Mouse (Mus musculus) brown adipose tissue, adult 24 weeks (tissue): ENCODE data around the gene St6galnac1. TPM values are rescaled to one million over a fixed set of nuclear protein-coding genes. Genes with fewer than 3 reads are reported as not detected.

Source experiments
- H3K27ac ChIP-seq: fragments of 200-500 bp; replicated peaks from 2 replicates; pipeline ENCODE4 v1.5.1; 2012; ENCODE audit warnings: low read depth, mild to moderate bottlenecking, low read length
- H3K4me1 ChIP-seq: fragments of 200-500 bp; 2 replicates; pipeline ENCODE4 v1.6.1; 2012; ENCODE audit warnings: low read length, mixed read lengths; ENCODE audit not compliant: control insufficient read depth, insufficient read depth, insufficient read length
- H3K4me3 ChIP-seq: fragments of 200-500 bp; 2 replicates; pipeline ENCODE4 v1.5.1; 2012; ENCODE audit warnings: low read depth, mild to moderate bottlenecking, low read length, moderate library complexity; ENCODE audit not compliant: insufficient read depth
- polyA plus RNA-seq: library from polyadenylated mRNA; stranded (reverse); fragments of >200 nt; gene quantifications from 2 replicates; pipeline ENCODE4 v1.2.4, GENCODE M21; 2012; ENCODE audit not compliant: missing spikeins, insufficient read depth, insufficient read length

Gene St6galnac1
- polyA plus RNA-seq, 1 experiment, result not detected

DNA sequence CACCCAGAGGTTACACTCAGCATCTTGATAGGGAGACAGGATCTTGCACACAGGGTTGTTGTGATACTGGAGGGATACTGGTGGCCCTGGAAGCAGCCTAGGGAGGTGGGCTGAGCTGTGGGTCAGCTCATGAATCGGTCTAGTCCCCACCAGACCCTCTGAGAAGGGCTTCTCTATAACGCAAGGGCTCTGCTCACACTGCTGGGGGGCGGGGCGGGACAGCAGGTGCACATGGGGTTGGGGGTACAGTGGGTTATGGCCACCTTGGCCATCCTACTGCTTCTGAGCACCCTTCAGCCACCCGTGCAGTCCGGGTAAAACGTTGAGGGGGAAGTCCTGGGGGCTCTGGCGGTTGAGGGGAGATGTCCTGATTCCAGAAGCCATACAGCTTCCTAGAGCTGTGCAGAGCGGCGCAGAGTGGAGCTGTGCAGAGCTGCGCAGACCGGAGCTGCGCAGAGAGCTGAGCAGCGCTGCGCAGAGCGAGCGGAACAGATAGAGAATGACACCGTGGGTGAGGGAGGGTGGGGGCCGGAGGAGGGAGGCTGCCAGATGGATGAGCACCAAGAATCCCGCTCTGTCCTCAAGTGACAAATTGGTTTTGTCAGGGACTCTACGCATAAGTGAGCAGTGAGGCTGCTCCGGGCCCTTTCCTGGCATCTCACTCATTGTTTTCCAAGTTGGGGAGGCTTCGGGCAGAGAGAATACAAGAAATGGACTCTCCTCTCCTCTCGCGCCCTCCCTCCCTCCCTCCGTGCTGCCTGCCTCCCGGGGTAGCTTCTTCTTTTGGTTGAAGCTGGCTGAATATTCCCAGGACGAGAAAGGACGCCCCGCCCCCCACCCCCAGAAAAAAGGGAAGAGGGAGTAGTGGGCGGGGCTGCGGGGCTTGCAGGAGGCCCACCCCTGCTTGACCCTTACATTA is 35.9 kb upstream of the St6galnac1 start:
- Histone ChIP-seq H3K4me1 (peaks cover 23% of the 10 kb centered on the region), H3K27ac (0 out of 2 replicates have a peak overlapping the region, but pooled peaks have one; percentile 46), H3K4me3 (no peak overlapping the region)

DNA sequence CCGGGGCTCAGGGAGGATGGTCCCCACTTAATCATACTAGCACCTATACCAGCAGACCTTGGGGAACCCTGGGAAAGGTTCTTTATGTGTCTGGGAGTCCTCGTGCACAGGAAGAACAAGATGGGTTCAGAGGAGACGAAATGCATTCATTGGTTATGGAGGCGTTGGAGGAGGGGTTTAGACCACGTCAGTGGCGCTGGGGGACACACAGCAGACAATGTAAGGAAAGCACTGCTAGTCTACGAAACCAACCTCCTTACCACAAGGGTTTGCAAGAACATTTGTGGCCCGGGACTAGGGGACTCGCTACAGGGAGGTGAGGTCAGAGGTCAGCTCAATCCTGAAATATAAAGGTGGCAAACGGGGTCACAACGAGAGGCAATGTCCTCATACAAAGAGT is 35.2 kb upstream of the St6galnac1 start:
- no peak overlapping the region for H3K27ac ChIP-seq
- H3K4me1 ChIP-seq, result peaks cover 21% of the 10 kb centered on the region
- no peak overlapping the region for H3K4me3 ChIP-seq

DNA sequence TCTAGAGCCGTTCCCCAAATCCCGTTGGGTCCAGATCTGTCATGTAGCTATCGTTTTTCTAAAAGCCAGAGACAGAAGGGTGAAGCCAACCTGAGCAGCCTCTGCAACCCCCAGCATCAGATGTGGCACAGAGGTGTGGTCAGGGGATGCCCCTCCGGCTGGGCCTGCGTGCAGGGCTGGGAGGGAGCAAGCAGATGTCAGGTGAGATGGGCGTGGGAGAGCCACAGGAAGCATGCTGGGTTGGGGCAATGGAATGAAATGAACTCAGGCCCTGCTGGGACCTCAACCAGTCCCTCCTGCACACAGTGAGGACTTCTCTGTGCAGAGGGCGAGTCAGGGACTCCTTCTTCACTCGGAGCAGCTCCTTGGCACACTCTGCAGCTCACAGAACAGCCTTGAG is 34.2 kb upstream of the St6galnac1 start:
- Histone ChIP-seq H3K4me1 (peaks cover 15% of the 10 kb centered on the region), H3K4me3 (no peak overlapping the region), H3K27ac (no peak overlapping the region)

DNA sequence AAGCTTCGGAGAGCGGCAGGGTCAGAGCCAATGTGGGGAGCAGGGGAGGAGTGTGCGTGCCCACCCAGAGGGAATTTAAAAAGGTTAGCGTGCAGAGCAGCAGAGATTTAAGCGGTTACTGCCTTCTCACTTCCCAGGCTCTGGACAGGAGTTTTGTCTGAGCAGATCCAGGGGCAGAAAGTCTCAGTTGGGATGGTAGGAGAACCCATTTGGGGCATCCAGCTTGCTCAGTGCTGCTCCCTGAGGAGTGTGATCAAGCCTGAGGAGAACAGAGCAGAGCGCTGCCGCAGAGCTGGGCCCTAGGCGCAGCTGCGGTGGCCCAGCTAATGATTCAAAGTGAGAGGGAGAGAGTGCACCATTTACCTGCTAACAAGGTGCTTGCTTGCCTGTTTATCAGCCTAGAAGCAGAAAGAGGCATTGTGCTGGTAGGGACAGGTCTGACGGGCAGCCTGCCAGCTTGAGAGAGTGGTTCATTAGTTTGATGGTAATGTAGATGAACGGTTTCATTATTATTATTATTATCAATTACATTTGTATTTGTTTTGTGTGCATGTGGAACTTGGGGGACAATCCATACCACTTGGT is 33.6 kb upstream of the St6galnac1 start:
- Histone ChIP-seq H3K4me1 (peaks cover 13% of the 10 kb centered on the region), H3K27ac (no peak overlapping the region), H3K4me3 (no peak overlapping the region)

DNA sequence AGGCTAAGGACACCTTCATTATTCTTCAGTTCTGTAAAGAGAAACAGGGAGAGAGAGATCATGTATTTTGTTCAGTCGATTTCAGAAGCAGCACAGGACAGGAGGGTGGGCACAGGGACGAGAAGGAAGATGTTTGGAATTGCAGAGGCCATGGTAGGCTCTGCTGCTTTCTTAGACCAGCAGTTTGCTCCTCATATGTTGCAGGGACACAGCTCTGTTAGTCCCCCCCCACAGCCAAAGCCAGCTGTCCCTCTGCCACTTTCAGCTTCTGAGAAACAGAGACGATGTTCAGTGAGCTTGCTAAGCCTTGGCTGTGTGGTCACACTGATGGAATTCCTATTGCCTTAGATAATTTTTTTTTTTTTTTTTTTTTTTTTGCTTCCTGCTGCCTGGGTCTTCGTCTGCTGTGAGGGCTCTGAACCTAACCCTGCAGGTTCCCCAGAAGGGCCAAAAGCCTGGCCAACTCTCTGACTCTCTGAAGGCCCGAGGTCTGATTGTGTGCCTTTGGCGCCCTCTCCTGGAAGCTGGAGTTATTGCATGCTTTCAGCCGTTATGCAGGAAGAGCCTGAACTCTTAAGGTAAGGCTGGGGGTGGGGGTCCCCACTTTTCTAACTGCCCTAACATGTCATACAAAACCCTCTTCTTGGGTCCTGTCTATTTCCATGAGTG is 32.8 kb upstream of the St6galnac1 start:
- peaks cover 10% of the 10 kb centered on the region for H3K4me1 ChIP-seq
- H3K4me3 ChIP-seq, result no peak overlapping the region
- H3K27ac ChIP-seq, result no peak overlapping the region

DNA sequence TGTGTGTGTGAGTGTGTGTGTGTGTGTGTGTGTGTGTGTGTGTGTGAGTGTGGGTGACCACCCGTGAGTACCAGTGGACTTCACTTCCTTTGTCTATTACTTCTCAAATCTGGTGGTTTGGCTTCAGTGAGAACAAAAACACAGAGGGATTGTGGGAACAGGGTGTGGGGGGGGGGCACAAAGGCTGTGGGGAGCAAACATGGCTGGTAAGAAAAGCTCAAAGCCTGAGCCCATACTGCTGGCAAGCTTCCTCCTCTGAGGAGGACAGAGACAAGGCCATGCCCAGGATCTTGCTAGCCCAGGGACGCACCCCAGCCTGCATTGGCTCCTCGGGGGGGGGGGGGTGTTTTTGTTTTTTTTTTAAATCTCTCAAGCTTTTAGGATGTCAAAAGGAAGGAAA is 32.2 kb upstream of the St6galnac1 start:
- no peak overlapping the region for H3K4me3 ChIP-seq
- peaks cover 5% of the 10 kb centered on the region for H3K4me1 ChIP-seq
- H3K27ac ChIP-seq, result peak overlapping the region; percentile 28; the same call in 1 of the 2 replicates

DNA sequence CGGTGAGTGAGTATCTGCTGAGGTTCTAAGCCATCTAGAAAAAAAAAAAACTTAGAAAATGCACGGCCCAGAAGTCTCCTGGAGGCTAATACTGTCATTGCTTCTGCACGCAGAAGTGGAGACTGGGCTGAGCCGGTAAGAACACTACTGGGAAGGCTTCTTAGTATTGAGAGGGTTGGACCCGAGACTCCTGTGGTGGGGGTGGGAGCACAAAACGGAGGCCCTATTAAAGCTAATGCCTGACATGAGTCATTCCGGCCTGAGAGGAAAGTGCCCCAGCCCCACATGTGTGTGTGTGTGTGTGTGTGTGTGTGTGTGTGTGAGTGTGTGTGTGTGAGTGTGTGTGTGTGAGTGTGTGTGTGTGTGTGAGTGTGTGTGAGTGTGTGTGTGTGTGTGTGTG is 31.8 kb upstream of the St6galnac1 start:
- H3K27ac ChIP-seq, result peak overlapping the region; percentile 28

DNA sequence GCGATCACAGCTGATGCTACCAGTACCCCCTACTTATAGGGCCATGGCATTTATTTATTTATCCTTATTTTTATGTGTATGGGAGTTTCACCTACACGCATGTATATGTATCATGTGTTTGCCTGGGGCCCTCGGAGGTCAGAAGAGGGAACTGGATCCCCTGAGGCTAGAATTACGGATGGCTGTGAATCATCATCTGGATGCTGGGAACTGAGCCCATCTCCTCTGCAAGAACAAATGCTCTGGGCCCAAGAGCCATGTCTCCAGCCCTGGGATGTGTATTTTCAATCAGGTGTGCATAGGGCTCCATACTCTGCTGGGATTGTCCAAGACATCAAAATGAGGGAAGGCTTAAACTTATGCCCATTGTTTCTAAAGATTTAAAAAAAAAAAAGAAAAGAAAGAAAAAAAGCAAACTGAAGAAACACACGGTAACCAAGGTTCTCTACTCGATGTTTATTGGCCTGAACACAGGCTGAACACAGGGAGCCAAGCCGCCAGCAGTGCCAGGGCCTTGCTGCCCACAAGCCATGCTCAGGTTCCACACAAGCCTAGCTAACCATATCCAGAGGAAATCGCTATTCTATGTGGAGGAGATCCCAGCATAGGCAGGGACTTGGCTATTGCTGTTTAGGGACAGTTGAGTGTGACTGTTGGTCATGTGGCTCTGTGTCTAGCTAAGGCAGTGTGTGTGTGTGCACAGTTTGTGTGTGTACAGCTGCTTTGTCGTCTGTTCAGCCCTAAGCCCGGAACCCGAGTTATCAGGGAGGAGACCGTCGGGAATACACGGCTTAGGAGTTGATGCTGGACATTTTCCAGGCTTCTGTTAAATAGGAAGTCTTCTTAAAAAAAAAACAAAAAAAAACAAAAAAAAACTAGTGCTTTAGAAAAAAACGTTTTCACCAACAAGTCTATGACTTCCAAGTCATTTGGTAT is 31.1 kb upstream of the St6galnac1 start:
- 0 out of 2 replicates have a peak overlapping the region, but pooled peaks have one; percentile 37 for H3K27ac ChIP-seq
- H3K4me3 ChIP-seq, result no peak overlapping the region
- peaks cover 6% of the 10 kb centered on the region for H3K4me1 ChIP-seq

More for the DNA sequence above, 31.8 kb upstream of the St6galnac1 start:
- H3K4me1 ChIP-seq, result peaks cover 5% of the 10 kb centered on the region
- H3K4me3 ChIP-seq, result no peak overlapping the region

DNA sequence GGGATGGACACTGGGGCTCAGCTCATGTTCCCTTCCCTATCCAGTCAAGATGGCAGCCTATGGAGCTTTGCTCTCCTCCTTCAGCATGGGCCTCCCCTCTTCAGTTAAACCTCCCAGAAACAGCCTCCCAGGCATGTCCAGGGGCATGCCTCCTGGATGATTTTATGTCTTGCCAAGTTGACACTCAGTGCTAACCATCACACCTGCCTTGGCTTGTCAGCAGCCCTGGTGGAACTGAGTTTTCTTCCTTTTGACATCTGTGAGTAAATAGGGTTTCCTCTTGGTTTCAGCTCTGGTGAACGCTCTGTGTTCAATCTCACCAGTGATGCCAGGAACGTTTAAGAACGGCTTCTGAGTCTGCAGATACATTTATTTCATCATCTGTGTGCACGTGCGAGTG is 27.4 kb upstream of the St6galnac1 start:
- H3K4me1 ChIP-seq, result peaks cover 9% of the 10 kb centered on the region
- no peak overlapping the region for H3K27ac ChIP-seq
- H3K4me3 ChIP-seq, result no peak overlapping the region

DNA sequence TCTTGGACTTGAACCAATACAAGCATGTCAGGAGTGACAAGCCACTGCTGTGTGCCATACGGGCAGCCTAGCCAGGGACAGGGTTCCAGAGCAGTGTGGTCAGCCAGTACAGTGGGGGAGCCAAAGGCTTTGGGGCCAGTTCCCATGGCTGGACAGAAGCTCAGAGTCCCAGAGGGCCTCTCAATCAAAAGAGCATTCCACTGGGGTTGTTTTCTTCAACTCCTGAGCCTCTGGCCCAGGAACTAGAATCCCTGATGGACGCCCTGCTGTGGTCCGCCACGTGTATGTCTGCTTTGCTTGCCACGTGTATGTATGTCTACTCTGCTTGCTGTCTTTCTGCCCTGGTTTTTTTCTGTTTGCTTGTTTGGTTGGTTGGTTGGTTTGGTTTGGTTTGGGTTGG is 25.8 kb upstream of the St6galnac1 start:
- peaks cover 4% of the 10 kb centered on the region; the same call in 1 of the 2 replicates for H3K4me1 ChIP-seq
- H3K27ac ChIP-seq, result no peak overlapping the region
- no peak overlapping the region for H3K4me3 ChIP-seq

DNA sequence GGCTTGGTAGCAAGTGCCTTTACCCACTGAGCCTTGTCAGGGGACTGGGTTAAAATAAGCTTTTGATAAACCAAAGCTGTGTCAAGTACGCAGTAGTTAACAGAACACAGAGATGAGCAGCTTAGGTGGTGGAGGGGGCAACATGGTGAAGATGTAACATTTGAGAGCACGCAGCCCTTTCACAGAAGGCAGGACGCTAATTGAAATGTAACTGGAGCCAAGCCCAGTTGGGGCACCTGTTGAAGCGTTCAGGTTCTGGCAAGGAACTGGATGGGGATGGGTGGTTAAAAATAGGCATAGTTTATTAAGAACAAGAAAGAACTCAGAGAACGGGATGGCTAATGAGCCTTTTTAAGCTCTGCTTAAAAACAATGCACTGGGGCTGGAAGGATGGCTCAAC is 24.1 kb upstream of the St6galnac1 start:
- Histone ChIP-seq H3K27ac (no peak overlapping the region), H3K4me3 (no peak overlapping the region), H3K4me1 (peaks cover 4% of the 10 kb centered on the region; the same call in 1 of the 2 replicates)

DNA sequence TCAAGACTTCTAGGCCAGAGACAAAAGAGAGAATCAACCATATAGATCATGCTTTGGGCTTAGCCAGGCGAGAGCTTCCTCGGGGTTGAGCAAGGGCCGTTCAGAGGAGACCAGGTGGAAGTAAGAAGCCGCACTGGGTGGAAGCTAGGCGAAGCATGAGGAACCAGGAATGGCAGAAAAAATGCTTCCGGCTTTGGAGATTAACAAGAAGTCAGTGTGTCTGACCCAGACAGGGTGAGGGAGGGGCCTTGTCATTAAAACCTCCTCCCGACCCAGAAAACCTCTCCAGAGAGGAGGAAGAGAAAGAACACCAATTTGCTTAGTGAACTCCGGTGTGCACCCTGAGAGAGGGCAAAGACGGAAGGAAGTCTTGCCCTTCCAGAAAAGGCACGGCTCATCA is 8.9 kb upstream of the St6galnac1 start:
- Histone ChIP-seq H3K4me1 (no peaks in the 10 kb centered on the region), H3K4me3 (no peak overlapping the region), H3K27ac (no peak overlapping the region)

DNA sequence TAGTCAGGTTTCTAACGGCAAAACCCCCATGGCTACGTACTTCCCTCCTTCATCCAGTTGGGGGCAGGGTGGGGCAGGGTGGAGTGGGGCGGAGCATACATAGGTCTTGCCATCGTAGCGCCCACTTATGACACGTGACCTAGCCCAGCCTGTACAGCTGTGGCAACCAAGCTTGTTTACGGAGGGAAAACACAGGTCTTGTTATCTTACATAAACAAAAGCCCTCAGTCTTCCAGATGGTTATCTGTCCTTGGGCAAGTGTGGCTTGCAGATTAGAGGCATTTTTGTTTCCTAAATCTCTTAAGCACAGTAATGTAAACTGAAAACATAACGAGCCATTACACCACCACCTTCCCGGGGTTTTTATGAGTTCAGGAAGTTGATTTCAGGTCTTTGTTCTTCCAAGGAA is 7.4 kb upstream of the St6galnac1 start:
- H3K4me3 ChIP-seq, result 0 out of 2 replicates have a peak overlapping the region, but pooled peaks have one; percentile 25
- no peak overlapping the region for H3K27ac ChIP-seq
- H3K4me1 ChIP-seq, result no peaks in the 10 kb centered on the region

DNA sequence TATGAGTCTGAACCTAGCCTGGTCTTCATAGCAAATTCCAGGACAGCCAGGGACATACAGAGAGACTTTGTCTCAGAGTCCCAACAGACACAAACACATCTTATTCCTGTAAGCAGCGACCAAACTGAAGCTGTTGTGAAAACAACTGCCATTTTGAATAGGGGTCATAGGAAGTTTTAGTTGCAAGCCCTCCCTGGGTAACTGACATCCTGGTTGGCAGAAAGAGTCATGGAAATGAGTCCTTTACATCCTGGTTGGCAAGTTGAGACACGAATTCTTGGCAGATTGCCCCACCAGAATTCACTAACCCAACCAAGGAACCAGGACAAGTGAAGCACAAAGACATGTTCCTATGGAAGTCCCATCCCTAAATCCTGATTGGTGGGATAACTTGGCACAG is 2.1 kb downstream of the St6galnac1 start:
- Histone ChIP-seq H3K4me3 (no peak overlapping the region), H3K27ac (no peak overlapping the region), H3K4me1 (peaks cover 3% of the 10 kb centered on the region; the same call in 1 of the 2 replicates)
